Mouse (Mus musculus): Measurements from ENCODE around the gene Bdkrb1. TPM values are rescaled to one million over a fixed set of nuclear protein-coding genes. Genes with fewer than 3 reads are reported as not detected.

The Bdkrb1 gene
- 0.39 and 0.42 TPM in 2 replicates for polyA plus RNA-seq (2015; fragmentation: Nextera tagmentation; extraction: Ambion mirVana)

- H3K4me1 ChIP-seq (replicated peaks): peaks cover 8% of the 10 kb centered on the region
- 83% methylated on average over 11 of the region's 11 CpGs for WGBS
Observed at GRCm38 (mm10) chr12:105602581-105603210, at the start of gene Bdkrb1. Gene Bdkrb1 (plus strand): TSS chr12:105603085.

GRCm38 (mm10) chr12:105554151-105554772 lies 48.6 kb upstream of the Bdkrb1 start:
- Histone ChIP-seq H3K9ac (no peak overlapping the region), H3K4me2 (no peak overlapping the region), H3K9me3 (no peaks in the 10 kb centered on the region), H3K4me3 (no peak overlapping the region), H3K4me1 (replicated peaks) (peaks cover 8% of the 10 kb centered on the region), H3K27ac (replicated peaks) (no peak overlapping the region), H3K36me3 (no peaks in the 10 kb centered on the region), H3K27me3 (no peaks in the 10 kb centered on the region)
- 80% methylated on average over 8 of the region's 8 CpGs for WGBS
- ATAC-seq (ENCODE audit: low FRiP score, low read depth): no peak

More at GRCm38 (mm10) chr12:105602581-105603210, at the start of gene Bdkrb1:
- Histone ChIP-seq H3K4me3 (no peak within 1 kb of the TSS), H3K36me3 (no peaks in the 10 kb centered on the region), H3K27me3 (no peaks in the 10 kb centered on the region), H3K9me3 (no peaks in the 10 kb centered on the region), H3K4me2 (no peak within 1 kb of the TSS), H3K9ac (no peak within 1 kb of the TSS), H3K27ac (replicated peaks) (no peak within 1 kb of the TSS; the same call in 1 of the 2 replicates)
- ATAC-seq (ENCODE audit: low FRiP score, low read depth): no peak

- Histone ChIP-seq H3K36me3 (no peaks in the 10 kb centered on the region), H3K4me1 (replicated peaks) (peaks cover 8% of the 10 kb centered on the region), H3K9me3 (no peaks in the 10 kb centered on the region), H3K9ac (no peak overlapping the region), H3K27me3 (no peaks in the 10 kb centered on the region), H3K27ac (replicated peaks) (no peak overlapping the region), H3K4me2 (no peak overlapping the region), H3K4me3 (no peak overlapping the region)
- ATAC-seq (ENCODE audit: low FRiP score, low read depth): no peak
- WGBS: 77% methylated on average over 5 of the region's 5 CpGs
Observed at GRCm38 (mm10) chr12:105555172-105555571, 47.7 kb upstream of the Bdkrb1 start.

GRCm38 (mm10) chr12:105557250-105557925 lies 45.5 kb upstream of the Bdkrb1 start:
- H3K4me2 ChIP-seq: no peak overlapping the region
- H3K27me3 ChIP-seq: peaks cover 9% of the 10 kb centered on the region
- peaks cover 11% of the 10 kb centered on the region for H3K4me1 ChIP-seq (replicated peaks)
- H3K36me3 ChIP-seq: no peaks in the 10 kb centered on the region
- ATAC-seq (ENCODE audit: low FRiP score, low read depth): no peak
- no peak overlapping the region for H3K27ac ChIP-seq (replicated peaks)
- no peak overlapping the region for H3K4me3 ChIP-seq
- WGBS: 70% methylated on average over 7 of the region's 7 CpGs
- no peak overlapping the region for H3K9ac ChIP-seq
- H3K9me3 ChIP-seq: no peaks in the 10 kb centered on the region

- Histone ChIP-seq H3K36me3 (no peaks in the 10 kb centered on the region), H3K4me3 (no peak overlapping the region), H3K9me3 (no peaks in the 10 kb centered on the region), H3K4me1 (replicated peaks) (peaks cover 28% of the 10 kb centered on the region), H3K4me2 (no peak overlapping the region), H3K27ac (replicated peaks) (no peak overlapping the region), H3K9ac (no peak overlapping the region), H3K27me3 (peaks cover 37% of the 10 kb centered on the region)
- WGBS: 50% methylated on average over 8 of the region's 8 CpGs
- no peak for ATAC-seq (ENCODE audit: low FRiP score, low read depth)
Observed at GRCm38 (mm10) chr12:105561007-105561534, 41.8 kb upstream of the Bdkrb1 start.

GRCm38 (mm10) chr12:105562056-105562820 lies 40.6 kb upstream of the Bdkrb1 start:
- no peaks in the 10 kb centered on the region for H3K36me3 ChIP-seq
- H3K4me1 ChIP-seq (replicated peaks): peaks cover 28% of the 10 kb centered on the region
- H3K27me3 ChIP-seq: peaks cover 37% of the 10 kb centered on the region
- H3K4me3 ChIP-seq: peak overlapping the region; percentile 36
- no peak overlapping the region for H3K9ac ChIP-seq
- no peak for ATAC-seq (ENCODE audit: low FRiP score, low read depth)
- 39% methylated on average over 8 of the region's 8 CpGs for WGBS
- no peaks in the 10 kb centered on the region for H3K9me3 ChIP-seq
- no peak overlapping the region for H3K27ac ChIP-seq (replicated peaks)
- H3K4me2 ChIP-seq: peak overlapping the region; percentile 75

- Histone ChIP-seq H3K36me3 (no peaks in the 10 kb centered on the region), H3K9ac (peak within 1 kb of the TSS; percentile 35), H3K27me3 (peaks cover 37% of the 10 kb centered on the region), H3K4me1 (replicated peaks) (peaks cover 28% of the 10 kb centered on the region), H3K9me3 (no peaks in the 10 kb centered on the region), H3K27ac (replicated peaks) (no peak within 1 kb of the TSS), H3K4me3 (peak within 1 kb of the TSS; percentile 36), H3K4me2 (peak within 1 kb of the TSS; percentile 75)
- WGBS: 4% methylated on average over 25 of the region's 25 CpGs
- ATAC-seq (ENCODE audit: low FRiP score, low read depth): no peak
Observed at GRCm38 (mm10) chr12:105562936-105563680, 39.8 kb upstream of the Bdkrb1 start, which contains the start of gene Bdkrb2. Gene Bdkrb2 (plus strand): TSS chr12:105563226.

GRCm38 (mm10) chr12:105563726-105564275 lies 39.1 kb upstream of the Bdkrb1 start:
- no peak overlapping the region; the same call in 1 of the 2 replicates for H3K9ac ChIP-seq
- 8% methylated on average over 25 of the region's 25 CpGs for WGBS
- H3K27ac ChIP-seq (replicated peaks): no peak overlapping the region
- peak overlapping the region; percentile 75 for H3K4me2 ChIP-seq
- peak overlapping the region; percentile 36 for H3K4me3 ChIP-seq
- peaks cover 28% of the 10 kb centered on the region for H3K4me1 ChIP-seq (replicated peaks)
- H3K27me3 ChIP-seq: peaks cover 37% of the 10 kb centered on the region
- H3K36me3 ChIP-seq: no peaks in the 10 kb centered on the region
- H3K9me3 ChIP-seq: no peaks in the 10 kb centered on the region
- no peak for ATAC-seq (ENCODE audit: low FRiP score, low read depth)

- ATAC-seq (ENCODE audit: low FRiP score, low read depth): no peak
- Histone ChIP-seq H3K36me3 (no peaks in the 10 kb centered on the region), H3K9ac (no peak overlapping the region), H3K4me1 (replicated peaks) (peaks cover 28% of the 10 kb centered on the region), H3K27me3 (peaks cover 37% of the 10 kb centered on the region), H3K4me2 (no peak overlapping the region), H3K27ac (replicated peaks) (no peak overlapping the region), H3K9me3 (no peaks in the 10 kb centered on the region), H3K4me3 (no peak overlapping the region)
- 83% methylated on average over 5 of the region's 5 CpGs for WGBS
Observed at GRCm38 (mm10) chr12:105565221-105565620, 37.7 kb upstream of the Bdkrb1 start.

GRCm38 (mm10) chr12:105571867-105572266 lies 31.0 kb upstream of the Bdkrb1 start:
- H3K27ac ChIP-seq (replicated peaks): no peak overlapping the region
- WGBS: 57% methylated on average over 3 of the region's 3 CpGs
- no peaks in the 10 kb centered on the region for H3K27me3 ChIP-seq
- H3K36me3 ChIP-seq: no peaks in the 10 kb centered on the region
- ATAC-seq (ENCODE audit: low FRiP score, low read depth): 0 out of 2 replicates have a peak, but pooled peaks have one; percentile 34
- H3K4me3 ChIP-seq: no peak overlapping the region
- no peaks in the 10 kb centered on the region for H3K9me3 ChIP-seq
- H3K9ac ChIP-seq: no peak overlapping the region
- no peak overlapping the region for H3K4me2 ChIP-seq
- H3K4me1 ChIP-seq (replicated peaks): 0 out of 2 replicates have a peak, but pooled peaks cover 8% of the 10 kb centered on the region

GRCm38 (mm10) chr12:105572622-105573021 lies 30.3 kb upstream of the Bdkrb1 start:
- H3K9me3 ChIP-seq: no peaks in the 10 kb centered on the region
- H3K36me3 ChIP-seq: no peaks in the 10 kb centered on the region
- H3K4me3 ChIP-seq: no peak overlapping the region
- no peaks in the 10 kb centered on the region for H3K27me3 ChIP-seq
- H3K4me1 ChIP-seq (replicated peaks): 0 out of 2 replicates have a peak, but pooled peaks cover 8% of the 10 kb centered on the region
- no peak for ATAC-seq (ENCODE audit: low FRiP score, low read depth)
- WGBS: 66% methylated on average over 2 of the region's 2 CpGs
- H3K4me2 ChIP-seq: no peak overlapping the region
- H3K27ac ChIP-seq (replicated peaks): no peak overlapping the region
- H3K9ac ChIP-seq: no peak overlapping the region

Measured in hindbrain, embryonic 15.5 days (tissue).